Mouse (Mus musculus) heart, adult 2 months (tissue): ENCODE measurements around the gene Crebrf. TPM values are rescaled to one million over a fixed set of nuclear protein-coding genes. Genes with fewer than 3 reads are reported as not detected.
A peak's percentile ranks its signal among the peaks of the same experiment; 100 is the strongest.

Source experiments
- DNase-seq, 2 experiments: peaks; one replicate each; pipeline ENCODE4 v3.0.0; 2021
- H3K27ac ChIP-seq: fragments of 200-600 bp; 2 replicates; pipeline ENCODE4 v1.8.1; 2022
- H3K27me3 ChIP-seq: fragments of 200-500 bp; 2 replicates; pipeline ENCODE4 v1.6.1; 2012; ENCODE audit warnings: mild to moderate bottlenecking, low read length, inconsistent platforms, mixed read lengths; ENCODE audit not compliant: control insufficient read depth, insufficient read depth
- H3K36me3 ChIP-seq: fragments of 200-500 bp; 2 replicates; pipeline ENCODE4 v1.6.1; 2012; ENCODE audit warnings: low read length, inconsistent platforms; ENCODE audit not compliant: control insufficient read depth, insufficient read depth
- H3K4me1 ChIP-seq: fragments of 200-500 bp; 2 replicates; pipeline ENCODE4 v1.6.1; 2011; ENCODE audit warnings: low read length; ENCODE audit not compliant: control insufficient read depth, insufficient read depth
- H3K4me3 ChIP-seq: fragments of 200-600 bp; 2 replicates; pipeline ENCODE4 v1.8.1; 2022
- H3K79me2 ChIP-seq: fragments of 200-500 bp; replicated peaks from 2 replicates; pipeline ENCODE4 v1.6.1; 2012; ENCODE audit warnings: mild to moderate bottlenecking, inconsistent platforms, low read length, moderate library complexity, mixed read lengths; ENCODE audit not compliant: control insufficient read depth, insufficient read depth
- H3K9ac ChIP-seq: fragments of 200-500 bp; 2 replicates; pipeline ENCODE4 v1.6.1; 2012; ENCODE audit warnings: low read depth, mild to moderate bottlenecking, control low read depth, inconsistent platforms, low read length, mixed read lengths
- CTCF ChIP-seq: fragments of 200-600 bp; IDR thresholded peaks from 2 replicates; pipeline ENCODE4 v1.8.1; 2022; ENCODE audit warnings: antibody characterized with exemption, mild to moderate bottlenecking, moderate library complexity
- EP300 ChIP-seq: fragments of 200-500 bp; IDR thresholded peaks from 2 replicates; pipeline ENCODE4 v1.6.1; 2011; ENCODE audit warnings: low read depth, low read length, control low read depth; ENCODE audit not compliant: insufficient read depth
- POLR2A ChIP-seq: fragments of 200-500 bp; IDR thresholded peaks from 2 replicates; pipeline ENCODE4 v1.6.1; 2011; ENCODE audit warnings: mild to moderate bottlenecking, low read depth, low read length, control low read depth; ENCODE audit not compliant: insufficient read depth
- WGBS: fragments of 180-500 bp; shearing (Covaris S2); methylation state at CpG from one replicate; pipeline ENCODE4 v1.1.7; 2018; 5-methylcytosine and 5-hydroxymethylcytosine counted together
- intact Hi-C: fragments of 180-260 bp; cut with DNase I; formaldehyde crosslinking; loops from one replicate; pipeline ENCODE4 v1.15.1; 2025
- polyA plus RNA-seq: library from polyadenylated mRNA; depleted of rRNA; stranded (reverse); fragments of >200 nt; gene quantifications from 2 replicates; pipeline ENCODE4 v1.2.3, GENCODE M21; 2012
- total RNA-seq, 2 experiments: library from RNA; stranded (reverse); gene quantifications; 2 replicates each; pipeline ENCODE4 v1.2.3; 2021

Crebrf gene
- total and polyA plus RNA-seq, 3 experiments = 6.1 to 72.9 (median 63.5) TPM

DNA sequence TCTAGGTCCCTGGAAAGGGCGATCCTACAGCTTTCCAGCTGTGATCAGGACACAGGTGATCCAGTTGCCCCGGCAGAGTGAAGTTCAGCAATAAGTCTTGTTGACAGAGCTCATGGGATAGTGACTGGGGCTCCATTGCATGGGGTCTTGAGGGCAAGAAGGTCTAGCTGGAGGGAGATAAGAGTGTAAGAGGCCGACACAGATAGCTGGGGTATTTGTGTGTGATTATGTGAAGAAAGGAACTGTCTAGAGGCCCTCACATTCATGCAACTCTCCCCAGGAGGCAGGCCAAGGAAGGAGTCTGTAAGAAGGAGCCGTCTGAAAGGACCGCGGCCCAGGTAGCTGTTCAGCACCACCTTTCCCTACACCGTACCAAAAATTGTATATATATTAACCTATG is 8.4 kb upstream of the Crebrf start:
- intact Hi-C loops = no loop called here
- Histone ChIP-seq H3K27ac (no peak overlapping the region), H3K4me1 (peaks cover 2% of the 10 kb centered on the region; the same call in 1 of the 2 replicates), H3K79me2 (no peaks in the 10 kb centered on the region), H3K27me3 (no peaks in the 10 kb centered on the region), H3K9ac (no peak overlapping the region), H3K4me3 (no peak overlapping the region), H3K36me3 (no peaks in the 10 kb centered on the region)
- TF ChIP-seq POLR2A (no peak), EP300 (no peak)
- no peak for DNase-seq
- WGBS = 62% methylated on average over 7 of the region's 7 CpGs

DNA sequence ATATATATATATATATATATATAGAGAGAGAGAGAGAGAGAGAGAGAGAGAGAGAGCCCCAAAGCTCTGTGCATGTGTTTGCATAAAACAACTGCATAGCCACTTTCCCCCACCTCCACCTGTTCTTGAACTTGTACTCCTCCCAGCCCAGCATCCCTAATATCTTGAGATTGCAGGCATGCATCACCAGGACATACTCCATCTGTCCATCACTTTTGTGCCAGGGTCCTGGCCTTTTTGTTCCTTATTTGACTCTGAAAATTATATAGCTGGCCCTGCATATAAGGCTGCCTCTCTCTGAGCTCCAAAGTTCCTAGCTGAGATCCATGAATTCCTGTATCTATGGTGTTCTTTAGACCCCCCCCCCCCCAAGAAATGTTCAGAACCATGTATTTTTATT is 7.0 kb upstream of the Crebrf start:
- peaks cover 2% of the 10 kb centered on the region; the same call in 1 of the 2 replicates for H3K4me1 ChIP-seq
- no peak for DNase-seq
- H3K4me3 ChIP-seq = no peak overlapping the region
- no peaks in the 10 kb centered on the region for H3K27me3 ChIP-seq
- H3K36me3 ChIP-seq = no peaks in the 10 kb centered on the region
- intact Hi-C loops = no loop called here
- no peak overlapping the region for H3K27ac ChIP-seq
- no peak overlapping the region for H3K9ac ChIP-seq
- H3K79me2 ChIP-seq = no peaks in the 10 kb centered on the region
- TF ChIP-seq CTCF (no peak), EP300 (no peak), POLR2A (no peak)

DNA sequence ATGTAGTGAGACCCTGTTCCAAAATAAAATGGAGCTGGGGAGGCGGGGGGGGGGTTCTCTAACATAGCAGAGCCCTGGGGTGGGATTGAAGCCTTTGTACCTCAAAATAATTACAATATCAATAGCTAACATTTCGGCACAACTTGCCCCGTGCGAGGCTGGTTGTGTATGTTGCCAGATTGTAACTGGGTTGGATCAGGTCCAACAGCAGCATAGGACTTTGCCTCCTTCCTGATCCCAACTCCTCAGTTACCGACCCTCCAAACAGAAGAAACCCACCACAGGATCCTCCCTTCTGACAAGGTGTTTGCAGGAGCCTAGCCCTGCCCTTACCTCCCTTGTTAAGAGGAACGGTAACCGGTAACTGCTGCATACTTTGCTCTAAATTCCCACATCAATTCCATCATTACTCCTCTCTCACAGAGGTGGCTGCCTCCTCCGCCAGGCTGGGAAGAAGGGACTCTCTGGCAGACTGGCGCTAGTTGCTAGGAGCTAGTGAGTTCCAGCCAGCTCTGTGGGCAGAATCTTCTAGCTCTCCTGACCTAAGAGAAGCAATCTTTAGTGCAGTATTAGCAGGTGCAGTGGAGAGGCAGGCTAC is 6.4 kb upstream of the Crebrf start:
- TF ChIP-seq POLR2A (no peak), CTCF (no peak), EP300 (no peak)
- H3K4me3 ChIP-seq = no peak overlapping the region
- H3K36me3 ChIP-seq = no peaks in the 10 kb centered on the region
- H3K9ac ChIP-seq = no peak overlapping the region
- no peak for DNase-seq
- peaks cover 3% of the 10 kb centered on the region for H3K4me1 ChIP-seq
- WGBS = 40% methylated on average over 9 of the region's 9 CpGs
- H3K79me2 ChIP-seq = no peaks in the 10 kb centered on the region
- H3K27ac ChIP-seq = no peak overlapping the region
- intact Hi-C loops = no loop called here
- H3K27me3 ChIP-seq = no peaks in the 10 kb centered on the region

DNA sequence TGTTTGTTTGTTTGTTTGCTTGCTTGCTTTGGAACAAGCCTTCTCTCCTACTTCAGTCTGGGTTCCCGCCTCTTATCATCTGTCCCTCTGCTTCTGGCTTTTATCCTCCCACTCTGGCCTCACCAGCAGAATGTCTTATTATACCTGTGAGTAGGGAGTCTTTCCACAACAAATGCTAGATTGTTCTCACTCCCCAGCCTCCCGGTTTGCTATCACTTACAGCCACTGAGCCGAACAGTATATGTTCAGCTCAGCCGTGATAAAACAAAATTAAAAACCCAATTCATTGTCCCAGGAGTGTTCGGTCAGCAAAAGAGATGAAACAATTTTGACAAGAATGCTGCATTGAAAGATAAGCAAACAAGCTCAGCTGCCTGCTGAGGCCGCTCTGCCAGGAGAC is 5.4 kb upstream of the Crebrf start:
- no peak overlapping the region for H3K27ac ChIP-seq
- H3K36me3 ChIP-seq = no peaks in the 10 kb centered on the region
- no peaks in the 10 kb centered on the region for H3K79me2 ChIP-seq
- H3K9ac ChIP-seq = no peak overlapping the region
- H3K4me3 ChIP-seq = no peak overlapping the region
- DNase-seq = no peak
- WGBS = 40% methylated on average over 6 of the region's 6 CpGs
- peaks cover 6% of the 10 kb centered on the region for H3K4me1 ChIP-seq
- no peak for TF ChIP-seq POLR2A
- TF ChIP-seq EP300 = no peak
- TF ChIP-seq CTCF = no peak
- intact Hi-C loops = loop anchor here (5.0 kb wide), 2 partner anchors 33 to 458 kb away; partner anchors contain the start of gene Luc7l
- no peaks in the 10 kb centered on the region for H3K27me3 ChIP-seq

DNA sequence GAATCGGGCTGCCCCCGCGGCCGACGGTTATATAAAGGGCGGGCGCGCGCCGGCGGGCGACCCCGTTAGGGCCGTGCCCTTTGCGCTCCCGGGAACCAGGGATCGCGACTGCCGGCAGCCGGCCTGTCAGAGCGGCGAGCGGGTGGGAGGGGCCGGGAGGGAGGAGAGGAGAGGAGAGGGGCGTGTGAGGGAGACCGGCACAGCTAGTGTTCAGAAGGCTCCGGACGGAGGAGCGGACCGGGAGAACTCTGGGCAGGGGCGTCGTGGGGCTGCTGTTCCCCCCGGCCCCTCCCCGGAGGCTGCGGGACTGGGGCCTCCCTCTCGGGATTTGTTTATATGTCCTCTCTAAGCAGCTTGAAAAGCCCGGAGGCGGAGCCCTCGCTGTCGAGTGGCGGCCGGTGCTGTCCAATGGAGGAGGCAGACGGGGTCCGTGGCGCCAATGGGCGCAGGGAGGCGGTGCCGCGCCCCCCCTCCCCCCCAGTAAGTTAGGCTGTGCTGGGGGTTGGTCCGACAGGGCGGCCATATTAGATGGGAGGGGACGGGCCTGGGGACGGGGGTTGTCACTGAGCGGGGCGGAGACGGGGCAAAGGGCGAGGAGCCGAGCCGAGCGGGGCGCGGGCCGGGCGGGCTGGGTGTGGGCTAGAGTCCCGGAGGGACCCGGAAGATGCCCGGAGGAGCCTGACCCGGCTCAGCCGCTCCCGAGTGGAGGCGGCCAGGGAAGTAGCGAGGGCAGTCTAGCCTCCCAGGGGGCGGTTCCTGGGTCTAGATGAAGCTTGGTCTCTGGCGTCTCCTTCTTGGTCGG is 667 bp downstream of the Crebrf start:
- DNase-seq = peak; percentile 94 to 97
- Histone ChIP-seq H3K4me3 (peak overlapping the region; percentile 98), H3K79me2 (peaks cover 2% of the 10 kb centered on the region; the same call in 1 of the 2 replicates), H3K27me3 (no peaks in the 10 kb centered on the region), H3K36me3 (peaks cover 9% of the 10 kb centered on the region), H3K4me1 (peaks cover 3% of the 10 kb centered on the region), H3K27ac (peak overlapping the region; percentile 93), H3K9ac (peak overlapping the region; percentile 89)
- intact Hi-C loops = loop anchor here (2.0 to 5.0 kb wide), 2 partner anchors 55 to 216 kb away; partner anchors contain the start of gene Phf1
- TF ChIP-seq EP300 (0 out of 2 replicates have a peak, but pooled peaks have one; percentile 16), CTCF (no peak), POLR2A (peak; percentile 37; the same call in 1 of the 2 replicates)
- WGBS = under 1% methylated on average over 73 of the region's 75 CpGs

DNA sequence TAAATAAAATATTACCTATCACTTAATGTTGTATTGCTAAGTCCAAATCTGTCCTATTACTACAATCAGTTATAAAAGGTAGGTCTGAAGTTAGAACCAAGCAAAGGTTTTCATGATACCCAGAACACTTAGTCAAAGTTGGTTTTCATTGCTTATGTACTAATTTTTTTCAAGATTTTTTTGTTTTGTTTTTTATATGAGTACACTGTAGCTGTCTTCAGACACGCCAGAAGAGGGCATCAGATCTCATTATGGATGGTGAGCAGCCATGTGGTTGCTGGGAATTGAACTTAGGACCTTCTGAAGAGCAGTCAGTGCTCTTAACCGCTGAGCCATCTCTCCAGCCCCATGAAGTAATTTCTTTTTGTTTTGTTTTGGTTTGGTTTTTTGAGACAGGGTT is 2.4 kb downstream of the Crebrf start:
- DNase-seq = no peak

More for the DNA sequence above, 2.4 kb downstream of the Crebrf start:
- TF ChIP-seq POLR2A = no peak
- peak; percentile 31 for TF ChIP-seq CTCF
- no peak for TF ChIP-seq EP300
- Histone ChIP-seq H3K4me3 (no peak overlapping the region), H3K36me3 (peaks cover 16% of the 10 kb centered on the region), H3K27ac (no peak overlapping the region), H3K27me3 (no peaks in the 10 kb centered on the region), H3K79me2 (peaks cover 4% of the 10 kb centered on the region; the same call in 1 of the 2 replicates), H3K9ac (no peak overlapping the region), H3K4me1 (peaks cover 3% of the 10 kb centered on the region)
- intact Hi-C loops = loop anchor here (2.0 to 5.0 kb wide), 2 partner anchors 167 to 214 kb away; partner anchors contain the start of gene Phf1
- 76% methylated on average over 2 of the region's 2 CpGs for WGBS
